Mouse (Mus musculus): Measurements from ENCODE around the gene Mast1.
"Not testable (repeated sequence)": the region's sequence is repeated elsewhere in the genome, so short reads cannot be mapped to it uniquely, and the experiment has no call there.

The Mast1 gene

DNA sequence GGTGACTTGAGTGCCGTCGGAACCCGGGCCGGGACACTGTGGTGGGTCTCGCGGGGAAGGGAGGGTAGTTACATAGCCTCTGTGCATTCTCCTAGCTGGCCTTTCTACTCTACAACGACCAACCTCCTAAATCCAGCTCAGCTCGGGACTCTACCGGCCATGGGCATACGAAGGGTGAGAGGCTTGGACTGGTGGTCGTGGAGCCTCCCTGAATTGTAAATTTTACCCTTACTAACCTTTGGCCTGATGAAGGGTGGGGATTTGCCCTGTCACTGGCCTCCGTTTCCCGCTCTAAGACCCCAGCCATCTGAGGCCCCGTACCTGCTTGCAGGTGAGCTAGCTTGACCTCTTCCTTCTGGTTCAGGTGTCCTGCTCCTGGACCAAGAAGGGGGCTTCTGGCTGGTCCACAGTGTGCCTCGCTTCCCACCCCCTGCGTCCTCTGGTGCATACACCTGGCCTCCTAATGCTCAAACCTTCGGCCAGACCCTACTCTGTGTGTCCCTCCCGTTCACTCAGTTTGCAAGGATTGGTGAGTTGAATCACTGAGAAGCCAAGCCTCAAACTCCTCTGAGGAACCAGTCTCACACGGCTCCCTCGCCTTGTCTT, 27.9 kb downstream of the Mast1 start:
- DNase-seq (ENCODE audit: low read depth): no peak

DNA sequence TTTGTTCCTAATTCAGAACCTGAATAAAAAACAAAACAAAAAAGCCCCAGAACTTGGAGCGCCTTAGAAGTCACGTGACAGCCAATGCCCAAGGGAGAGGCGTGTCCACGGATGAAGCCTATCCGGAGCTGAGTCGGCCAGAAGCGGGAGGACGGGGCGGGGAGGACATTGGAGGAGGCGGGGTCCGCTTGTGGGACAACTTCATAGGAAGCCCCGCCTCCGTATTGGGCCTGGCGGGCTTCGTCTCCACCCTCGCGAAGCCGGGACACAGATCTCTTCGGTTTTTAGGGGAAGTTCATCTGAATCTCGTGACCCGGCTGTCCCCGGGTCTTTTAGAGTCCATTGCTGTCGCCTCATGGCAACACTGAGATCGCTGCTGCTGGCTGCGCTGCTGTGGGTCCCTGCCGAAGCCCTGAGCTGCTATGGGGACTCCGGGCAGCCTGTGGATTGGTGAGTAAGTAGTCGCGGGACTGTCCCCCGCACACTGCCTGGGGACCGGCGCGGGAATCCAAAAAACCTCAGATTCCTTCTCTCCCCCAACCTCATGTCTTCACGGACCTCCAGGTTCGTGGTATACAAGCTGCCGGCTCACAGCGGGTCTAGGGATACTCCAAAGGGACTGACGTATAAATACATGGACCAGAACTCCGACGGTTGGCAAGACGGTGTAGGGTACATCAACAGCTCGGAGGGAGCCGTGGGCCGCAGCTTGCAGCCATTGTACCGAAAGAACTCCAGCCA, 28.6 kb downstream of the Mast1 start, which contains the start of gene Dnase2a:
Dnase2a (plus strand) TSS at position 140 of the 741 bp plus-strand sequence.
- peak; percentile 95 for DNase-seq (ENCODE audit: low read depth)

DNA sequence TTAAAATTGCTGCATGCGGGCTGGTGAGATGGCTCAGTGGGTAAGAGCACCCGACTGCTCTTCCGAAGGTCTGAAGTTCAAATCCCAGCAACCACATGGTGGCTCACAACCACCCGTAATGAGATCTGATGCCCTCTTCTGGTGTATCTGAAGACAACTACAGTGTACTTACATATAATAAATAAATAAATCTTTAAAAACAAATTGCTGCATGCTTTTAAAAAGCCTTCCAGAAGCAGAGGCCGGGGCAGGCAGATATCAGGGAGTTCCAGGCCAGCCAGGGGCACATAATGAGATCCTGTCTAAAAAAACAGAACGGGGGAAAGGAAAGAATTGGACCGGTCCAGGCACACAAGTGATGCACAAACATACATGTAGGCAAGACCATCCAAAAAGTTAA, 29.2 kb downstream of the Mast1 start:
- DNase-seq (ENCODE audit: low read depth): not testable (repeated sequence)

DNA sequence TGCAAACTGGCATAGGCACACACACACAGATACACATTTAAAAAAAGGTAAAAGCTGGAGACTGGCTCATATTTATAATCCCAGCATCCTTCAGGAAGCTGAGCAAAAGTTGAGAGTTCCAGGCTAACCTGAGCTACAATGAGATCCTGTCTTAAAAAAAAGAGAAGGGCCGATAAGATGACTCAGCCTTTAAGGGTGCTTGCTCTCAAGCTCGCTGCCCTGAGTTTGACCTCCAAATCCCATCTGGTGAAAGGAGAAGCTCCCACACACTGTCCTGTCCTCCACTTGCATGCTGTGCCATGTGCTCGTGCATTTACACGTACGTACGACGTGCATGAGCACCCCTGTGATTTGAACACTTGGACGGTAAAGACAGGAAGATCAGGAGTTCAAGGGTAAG, 29.7 kb downstream of the Mast1 start:
- no peak for DNase-seq (ENCODE audit: low read depth)

DNA sequence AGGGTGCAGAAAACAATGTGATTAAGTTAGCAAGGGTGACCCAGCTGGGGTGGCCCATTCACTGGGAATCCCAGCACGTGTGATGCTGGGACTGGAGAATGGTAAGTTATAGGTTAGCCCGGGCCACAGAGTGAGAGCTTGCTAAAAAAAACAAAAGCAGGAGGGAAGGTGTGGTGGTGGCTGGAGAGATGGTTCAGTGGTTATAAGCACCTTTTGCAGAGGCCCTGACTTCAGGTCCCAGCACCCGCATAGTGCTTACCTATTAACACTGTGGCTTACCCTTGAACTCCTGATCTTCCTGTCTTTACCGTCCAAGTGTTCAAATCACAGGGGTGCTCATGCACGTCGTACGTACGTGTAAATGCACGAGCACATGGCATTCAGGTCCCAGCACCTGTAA, 30.1 kb downstream of the Mast1 start:
- DNase-seq (ENCODE audit: low read depth): no peak

DNA sequence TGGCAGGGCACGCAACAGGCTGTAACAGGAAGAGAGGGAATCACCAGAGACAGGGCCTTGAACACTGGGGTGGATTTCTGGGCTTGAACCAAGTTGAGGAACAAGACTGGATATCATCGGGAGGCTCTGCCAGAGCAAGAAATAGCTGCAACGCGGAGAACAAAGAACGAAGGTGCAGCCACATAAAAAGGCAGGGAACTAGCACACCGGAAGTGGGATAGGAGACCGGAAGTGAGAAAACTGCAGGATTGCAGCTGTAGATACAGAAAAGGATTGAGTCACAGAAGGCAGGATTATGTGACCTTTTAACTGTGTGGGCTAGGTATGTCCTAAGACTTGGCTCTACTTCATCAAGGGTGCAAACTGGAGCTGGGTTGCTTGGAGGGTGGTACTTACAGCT, 32.8 kb downstream of the Mast1 start:
- DNase-seq (ENCODE audit: low read depth): no peak

DNA sequence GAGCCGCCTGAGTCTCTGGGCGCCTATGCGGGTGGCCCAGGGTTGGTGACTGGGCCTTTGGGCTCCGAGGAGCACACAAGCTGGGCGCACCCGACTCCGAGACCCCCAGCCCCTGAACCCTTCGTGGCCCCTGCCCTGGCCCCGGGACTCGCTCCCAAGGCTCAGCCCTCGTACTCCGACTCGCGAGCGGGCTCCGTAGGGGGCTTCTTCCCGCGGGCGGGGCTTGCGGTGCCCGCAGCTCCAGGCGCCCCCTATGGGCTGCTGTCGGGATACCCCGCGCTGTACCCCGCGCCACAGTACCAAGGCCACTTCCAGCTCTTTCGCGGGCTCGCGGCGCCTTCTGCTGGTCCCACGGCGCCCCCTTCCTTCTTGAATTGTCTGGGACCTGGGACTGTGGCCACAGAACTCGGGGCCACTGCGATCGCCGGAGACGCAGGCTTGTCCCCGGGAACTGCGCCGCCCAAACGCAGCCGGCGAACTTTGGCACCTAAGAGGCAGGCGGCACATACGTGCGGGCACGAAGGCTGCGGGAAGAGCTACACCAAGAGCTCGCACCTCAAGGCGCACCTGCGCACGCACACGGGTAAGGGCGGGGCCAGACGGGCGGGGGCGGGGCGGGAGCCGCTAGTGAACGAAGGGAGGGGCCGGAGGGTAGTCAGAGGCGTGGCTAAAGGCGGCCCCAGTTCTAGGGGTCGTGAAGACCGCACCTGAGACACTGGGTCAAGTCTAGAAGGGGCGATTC, 34.1 kb downstream of the Mast1 start:
- peak; percentile 70 for DNase-seq (ENCODE audit: low read depth)

DNA sequence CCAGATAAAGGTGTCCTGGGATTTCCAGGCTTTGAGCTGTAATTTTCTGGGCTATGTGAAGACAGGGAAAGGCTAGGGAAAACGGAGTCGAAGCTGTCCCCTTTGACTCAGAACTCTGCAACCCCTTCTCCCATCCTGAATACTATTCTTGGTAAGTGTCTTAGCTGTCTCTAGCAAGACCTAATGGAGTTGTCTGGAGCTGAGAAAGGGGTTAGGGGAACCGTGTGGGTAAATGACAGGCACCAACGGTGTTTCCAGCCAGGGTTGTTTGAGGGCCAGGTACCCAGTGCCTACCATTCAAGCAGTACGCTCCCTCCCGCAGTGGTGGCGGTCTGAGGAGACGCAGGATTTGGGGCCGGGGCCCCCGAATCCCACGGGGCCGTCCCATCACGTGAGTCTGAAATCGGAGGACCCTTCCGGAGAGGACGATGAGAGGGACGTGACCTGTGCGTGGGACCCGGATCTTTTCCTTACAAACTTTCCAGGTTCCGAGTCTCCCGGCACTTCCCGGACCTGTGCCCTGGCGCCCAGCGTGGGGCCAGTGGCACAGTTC, 34.7 kb downstream of the Mast1 start:
- no peak for DNase-seq (ENCODE audit: low read depth)

DNA sequence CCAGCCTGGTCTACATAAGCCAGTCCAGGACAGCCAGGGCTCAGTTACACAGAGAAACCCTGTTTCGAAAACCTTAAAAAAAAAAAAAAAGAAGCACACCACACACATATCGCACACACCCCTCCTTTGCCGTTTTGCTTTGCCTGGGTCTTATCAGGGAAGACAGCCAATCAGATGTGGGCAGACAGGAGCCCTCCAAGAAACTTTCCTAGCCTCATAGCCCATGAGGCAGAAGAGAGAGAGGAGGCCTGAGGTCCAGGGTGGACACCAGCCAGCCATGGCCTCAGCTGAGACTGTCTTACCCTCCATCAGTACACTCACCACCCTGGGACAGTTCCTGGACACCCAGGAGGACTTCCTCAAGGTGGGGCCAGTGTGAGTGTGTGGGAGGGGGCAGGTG, 35.4 kb downstream of the Mast1 start, which contains the start of gene Klf1:
Klf1 (plus strand) TSS at position 177 of the 400 bp plus-strand sequence.
- no peak for DNase-seq (ENCODE audit: low read depth)

DNA sequence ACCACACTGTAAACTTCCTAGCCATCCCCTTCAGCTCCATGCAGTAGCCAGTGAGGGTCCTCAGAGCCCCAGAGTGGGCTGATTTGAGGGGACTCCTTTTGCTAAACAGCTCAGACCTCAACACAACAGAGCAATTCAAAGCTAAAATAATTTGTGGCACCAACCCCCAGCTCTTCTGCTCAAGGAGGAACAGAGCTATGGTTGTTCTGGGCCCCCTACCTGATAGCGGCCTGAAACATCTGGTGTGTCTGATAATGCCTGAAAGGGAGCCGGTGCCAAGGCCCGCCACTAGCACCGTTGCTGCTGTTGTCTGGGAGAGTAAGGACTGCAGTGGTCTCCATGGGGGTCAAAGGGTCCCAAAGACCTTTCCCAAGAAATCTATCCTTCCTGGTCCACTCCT, 36.1 kb downstream of the Mast1 start:
- DNase-seq (ENCODE audit: low read depth): no peak

DNA sequence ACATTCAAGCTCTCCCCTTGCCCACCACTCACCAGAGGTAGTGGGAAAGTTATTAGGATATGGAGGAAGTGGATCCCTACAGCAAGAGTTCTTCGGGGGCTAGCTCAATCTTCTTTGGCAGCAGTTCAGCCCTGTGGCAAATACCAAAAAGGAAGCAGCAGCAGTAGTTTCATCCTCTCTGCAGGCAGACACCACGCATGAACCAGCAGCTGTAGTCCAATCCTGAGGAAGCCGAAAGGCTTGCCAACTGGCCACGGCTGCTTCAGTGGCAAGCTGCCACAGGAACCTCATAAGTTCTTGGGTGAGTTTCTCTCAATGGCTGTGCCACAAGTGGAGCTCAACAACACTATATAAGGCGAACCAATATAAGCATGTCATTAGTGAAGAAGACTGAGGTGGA, 41.2 kb downstream of the Mast1 start:
- no peak for DNase-seq (ENCODE audit: low read depth)

DNA sequence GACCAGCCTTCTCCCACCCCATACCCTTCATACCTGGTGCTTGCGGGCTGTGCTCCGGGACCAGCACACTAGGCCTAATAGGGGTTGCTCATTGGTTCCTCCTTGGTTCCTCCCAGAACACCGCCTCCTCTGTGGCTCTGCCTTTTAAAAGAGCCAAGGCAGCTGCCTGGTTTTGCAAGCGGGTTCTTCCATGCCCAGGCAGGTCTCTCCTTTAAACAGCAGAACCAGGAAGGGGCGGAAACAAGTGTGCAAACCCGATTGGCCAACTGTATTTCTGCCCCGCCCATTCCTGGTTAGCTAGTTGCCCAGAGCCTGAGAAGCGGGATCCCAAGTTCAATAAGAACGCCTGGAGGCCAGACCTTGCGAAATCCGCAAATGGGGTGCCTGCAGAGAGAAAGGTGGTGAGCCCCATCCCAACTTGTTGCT, 43.4 kb downstream of the Mast1 start, which contains the start of gene Gcdh:
Gcdh (minus strand) TSS at position 213 of the 426 bp plus-strand sequence.
- peak; percentile 98 for DNase-seq (ENCODE audit: low read depth)

DNA sequence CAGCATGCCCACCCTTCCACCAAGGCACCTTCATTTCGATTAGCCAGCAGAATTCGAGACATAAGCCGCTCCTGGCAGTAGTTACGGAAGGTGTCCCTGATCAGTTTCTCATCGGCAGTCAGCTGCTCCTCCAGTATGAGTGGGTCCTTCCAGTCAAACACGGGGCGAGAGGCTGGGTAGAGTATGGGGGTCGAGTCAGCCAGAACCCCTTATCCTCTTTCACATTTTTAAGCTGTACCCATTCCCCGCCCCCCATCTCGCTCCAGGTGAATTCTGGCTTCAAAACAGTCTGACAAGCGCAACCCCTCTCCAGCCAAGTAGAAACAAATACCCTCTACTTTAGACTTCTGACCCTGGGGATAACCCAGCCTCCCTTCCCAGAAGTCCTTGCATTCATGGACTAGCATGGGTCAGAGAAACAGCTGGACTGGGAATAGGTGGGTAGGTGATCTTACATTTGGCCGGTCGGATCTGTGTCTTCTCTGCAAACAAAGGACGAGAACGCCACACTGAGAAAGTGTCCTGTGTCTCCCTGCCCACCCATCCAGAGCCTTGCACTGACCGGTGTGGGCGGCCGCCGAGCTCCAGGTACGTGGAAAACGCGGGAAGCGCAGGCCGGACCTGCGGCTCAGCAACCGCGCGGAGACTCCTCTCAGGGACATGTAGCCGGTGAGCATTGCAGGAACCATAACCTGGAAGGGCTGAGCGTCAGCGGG, 44.0 kb downstream of the Mast1 start:
- DNase-seq (ENCODE audit: low read depth): no peak

DNA sequence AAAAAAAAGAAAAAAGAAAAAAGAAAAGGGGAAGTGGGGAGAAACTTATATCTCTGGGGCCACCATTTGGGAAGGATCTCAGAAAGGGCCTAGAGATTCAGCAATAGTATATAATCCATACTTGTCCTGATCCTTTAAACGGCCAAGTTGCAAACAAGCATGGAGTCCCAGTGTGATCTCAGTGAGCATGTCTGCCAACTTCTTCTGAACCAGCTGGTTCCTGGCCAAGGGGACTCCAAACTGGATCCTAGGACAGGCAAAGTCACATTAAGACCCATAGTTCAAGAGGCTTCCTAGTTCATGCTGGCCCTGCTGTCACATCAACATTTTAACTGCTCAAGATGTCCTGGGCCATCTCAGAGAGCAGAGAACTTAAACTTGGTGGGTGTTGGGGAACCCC, 48.0 kb downstream of the Mast1 start:
- no peak for DNase-seq (ENCODE audit: low read depth)

DNA sequence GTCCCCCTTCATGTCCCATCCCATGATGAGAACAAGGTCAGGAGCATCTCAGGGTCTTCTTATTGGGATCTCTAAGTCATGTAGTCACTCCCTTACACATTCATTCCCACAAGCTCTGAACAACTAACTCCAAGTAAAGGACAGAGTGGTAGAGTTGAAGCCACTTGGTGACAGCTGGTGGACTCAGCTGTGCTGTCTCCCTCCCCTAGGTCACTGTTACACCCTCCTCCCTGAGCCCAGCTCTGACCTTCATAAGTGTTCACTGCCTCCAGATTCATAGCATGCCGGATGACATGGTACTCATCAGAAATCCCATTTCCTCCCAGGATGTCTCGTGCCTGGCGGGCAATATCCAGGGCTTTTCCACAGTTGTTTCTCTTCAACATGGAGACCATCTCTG, 48.9 kb downstream of the Mast1 start:
- no peak for DNase-seq (ENCODE audit: low read depth)

DNA sequence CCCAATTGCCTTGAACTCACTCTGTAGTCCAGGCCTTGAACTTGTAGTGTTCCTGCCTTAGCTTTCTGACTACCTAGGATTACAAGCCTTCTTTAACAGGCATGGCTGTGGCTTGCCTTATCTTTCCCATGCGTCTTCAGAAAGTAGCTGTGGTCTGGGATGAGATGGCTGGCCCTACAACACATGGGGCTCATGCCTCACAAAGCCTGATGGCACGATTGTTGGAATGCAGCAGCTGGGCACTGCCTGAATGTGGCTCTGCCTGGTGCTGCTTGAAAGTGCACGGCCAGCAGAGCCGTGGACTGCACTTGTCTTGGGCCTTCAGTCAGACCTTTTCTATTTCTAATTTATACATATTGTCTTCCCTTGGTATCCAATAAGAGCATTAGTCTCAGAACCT, 52.4 kb downstream of the Mast1 start:
- DNase-seq (ENCODE audit: low read depth): no peak

DNA sequence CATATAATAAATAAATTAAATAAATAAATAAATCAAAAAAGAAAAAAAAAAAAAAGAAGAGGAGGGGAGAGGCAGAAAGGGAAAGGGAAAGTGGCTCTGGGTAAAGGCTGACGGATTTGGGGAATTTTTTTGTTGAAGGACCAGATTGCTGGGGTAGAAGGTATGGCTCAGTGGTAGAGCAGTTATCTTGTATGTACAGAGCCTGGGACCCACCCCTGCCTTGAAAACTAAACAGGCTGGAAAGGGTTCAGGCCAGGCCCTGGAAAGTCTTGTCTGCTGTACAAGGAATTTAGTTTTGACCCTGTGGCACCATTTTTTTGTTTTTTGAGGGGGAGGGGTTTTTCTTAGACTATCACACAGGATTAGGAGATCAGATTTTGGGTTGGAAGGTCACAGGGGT, 58.2 kb downstream of the Mast1 start:
- no peak for DNase-seq (ENCODE audit: low read depth)

DNA sequence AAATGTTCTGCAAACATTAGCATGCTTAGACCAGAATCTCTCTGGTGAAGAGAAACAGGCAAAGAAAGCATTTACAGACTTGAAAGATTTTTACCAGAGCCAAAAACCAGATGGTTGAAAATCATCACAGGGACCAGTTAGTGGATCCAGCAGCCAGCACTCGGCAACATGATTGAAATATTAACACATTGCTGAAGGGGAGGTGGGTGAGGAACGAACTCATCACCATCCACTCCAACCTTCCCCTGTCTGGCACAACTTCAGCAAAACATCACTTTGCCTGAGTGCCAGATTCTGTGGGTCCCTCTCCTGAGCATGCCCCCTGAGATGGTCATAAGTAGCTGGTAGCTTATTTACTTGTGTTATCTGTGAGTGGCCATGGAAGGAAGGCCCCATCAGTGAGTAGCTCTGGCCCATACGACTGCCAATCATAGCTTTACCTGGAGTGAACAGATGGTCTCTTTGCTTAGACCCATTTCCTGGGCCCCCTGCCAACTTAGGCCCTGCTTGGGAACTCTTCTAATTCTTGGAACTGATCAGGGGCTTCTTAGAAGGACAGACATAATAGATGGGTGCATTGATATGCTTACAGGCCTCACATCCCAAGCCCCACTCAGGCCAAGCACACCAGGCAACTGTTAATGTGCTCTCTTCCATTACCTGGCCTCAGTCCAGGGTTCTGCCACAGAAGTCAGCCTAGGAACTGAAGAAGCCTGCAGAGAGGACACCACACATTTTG, 59.7 kb downstream of the Mast1 start:
- DNase-seq (ENCODE audit: low read depth): no peak

DNA sequence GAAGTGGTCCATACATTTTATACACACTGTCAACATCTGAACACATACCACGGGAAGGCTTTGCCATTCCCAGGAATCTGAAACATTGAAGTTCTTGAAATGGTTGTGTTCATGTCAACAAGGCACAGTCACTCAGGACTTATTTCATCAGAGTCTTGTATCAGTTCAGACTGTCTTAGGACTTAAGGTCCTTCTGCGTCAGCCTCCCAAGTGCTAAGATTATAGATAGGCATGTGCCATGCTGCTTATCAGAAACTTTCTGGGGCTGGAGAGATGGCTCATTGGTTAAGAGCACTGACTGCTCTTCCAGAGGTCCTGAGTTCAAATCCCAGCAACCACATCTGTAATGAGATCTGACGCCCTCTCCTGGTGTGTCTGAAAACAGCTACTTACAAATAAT, 62.8 kb downstream of the Mast1 start:
- DNase-seq (ENCODE audit: low read depth): no peak

DNA sequence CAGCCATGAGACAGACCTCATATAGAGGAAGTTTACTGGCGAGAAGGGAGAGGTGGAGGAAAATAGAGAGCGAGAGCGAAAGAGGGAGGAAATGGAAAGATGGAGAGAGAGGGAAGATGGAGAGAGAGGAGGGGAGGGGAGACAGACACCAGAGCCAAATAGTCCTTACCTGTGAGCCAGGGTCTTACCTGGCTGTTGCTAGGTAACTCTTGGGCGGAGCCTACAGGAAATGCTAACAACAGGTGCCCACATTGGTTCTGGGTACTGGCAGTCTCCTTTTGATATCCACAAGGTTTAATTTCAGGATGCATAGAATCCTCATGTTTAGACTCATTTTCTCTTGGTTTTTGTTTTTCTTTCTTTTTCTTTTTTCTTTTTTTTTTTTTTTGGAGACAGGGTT, 64.1 kb downstream of the Mast1 start:
- no peak for DNase-seq (ENCODE audit: low read depth)

DNA sequence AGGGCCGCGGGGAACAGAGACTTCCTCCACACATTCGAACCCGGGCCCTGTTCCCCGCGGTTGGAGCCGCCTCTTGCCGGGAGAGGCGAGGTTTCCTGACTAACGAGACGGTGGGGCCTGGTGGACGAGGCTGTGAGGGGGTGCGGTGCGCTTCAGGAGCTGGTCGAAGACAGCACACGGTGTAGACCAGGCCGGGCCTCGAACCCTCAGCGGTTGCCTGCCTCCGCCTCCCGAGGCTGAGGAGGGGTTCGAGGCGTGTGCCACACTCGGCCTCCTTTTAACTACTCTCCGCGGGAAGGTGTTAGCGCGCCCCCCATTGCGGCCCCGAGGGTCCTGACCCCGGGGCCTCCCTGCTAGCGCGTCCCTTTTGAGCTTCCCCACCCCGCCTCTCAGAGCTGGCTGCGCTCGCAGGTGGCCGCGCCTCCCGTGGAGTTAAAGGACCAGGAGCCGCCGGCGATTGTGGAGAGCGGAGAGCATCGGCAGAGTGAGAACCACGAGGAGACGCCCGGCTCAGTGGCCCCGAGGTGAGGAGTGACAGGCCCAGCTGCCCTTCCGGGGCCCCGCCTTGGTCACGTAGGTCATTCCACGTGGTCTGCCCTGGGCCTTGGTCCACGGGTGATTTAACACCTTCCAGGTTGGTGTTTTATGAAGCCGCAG, 64.7 kb downstream of the Mast1 start:
- no peak for DNase-seq (ENCODE audit: low read depth)

Measured in fibroblast of lung, adult 2 months (primary cell).